Mouse (Mus musculus) forebrain, embryonic 16.5 days (tissue): Measurements from ENCODE around the gene Lamb3. TPM values are rescaled to one million over a fixed set of nuclear protein-coding genes. Genes with fewer than 3 reads are reported as not detected.
A peak's percentile ranks its signal among the peaks of the same experiment; 100 is the strongest.

Source experiments
- ATAC-seq: fragments of 200-750 bp; cut with Nextera tagmentation; 2 replicates; pipeline ENCODE4 v1.8.0; 2017; ENCODE audit warnings: mild to moderate bottlenecking, moderate library complexity
- H3K27ac ChIP-seq: fragments of 300-500 bp; sonication (generic); 2 replicates; pipeline ENCODE4 v1.5.1; 2014; ENCODE audit warnings: low read length, control low read depth
- H3K27me3 ChIP-seq: fragments of 300-500 bp; sonication (generic); replicated peaks from 2 replicates; pipeline ENCODE4 v1.6.1; 2014; ENCODE audit warnings: low read length; ENCODE audit not compliant: control insufficient read depth, insufficient read depth
- H3K36me3 ChIP-seq: fragments of 300-500 bp; sonication (generic); 2 replicates; pipeline ENCODE4 v1.6.1; 2014; ENCODE audit not compliant: control insufficient read depth, insufficient read depth
- H3K4me1 ChIP-seq: fragments of 300-500 bp; sonication (generic); replicated peaks from 2 replicates; pipeline ENCODE4 v1.6.1; 2014; ENCODE audit warnings: low read length; ENCODE audit not compliant: control insufficient read depth, insufficient read depth
- H3K4me2 ChIP-seq: fragments of 300-500 bp; sonication (generic); 2 replicates; pipeline ENCODE4 v1.6.1; 2014; ENCODE audit warnings: mild to moderate bottlenecking, low read length, control low read depth
- H3K4me3 ChIP-seq: fragments of 300-500 bp; sonication (generic); replicated peaks from 2 replicates; pipeline ENCODE4 v1.5.1; 2014; ENCODE audit warnings: mild to moderate bottlenecking, low read length, control low read depth
- H3K9ac ChIP-seq: fragments of 300-500 bp; sonication (generic); replicated peaks from 2 replicates; pipeline ENCODE4 v1.6.1; 2014; ENCODE audit warnings: low read depth, low read length, control low read depth
- H3K9me3 ChIP-seq: fragments of 300-500 bp; sonication (generic); 2 replicates; pipeline ENCODE4 v1.6.1; 2016; ENCODE audit warnings: low read length; ENCODE audit not compliant: control insufficient read depth
- WGBS: fragments of 180-500 bp; shearing (Covaris S2); extraction: QIAGEN DNeasy Blood & Tissue Kit; methylation state at CpG from one replicate; pipeline ENCODE4 v1.1.7; 2014; 5-methylcytosine and 5-hydroxymethylcytosine counted together
- polyA plus RNA-seq: library from polyadenylated mRNA; unstranded; fragments of >200 nt; fragmentation: Nextera tagmentation; extraction: Ambion mirVana; gene quantifications from 2 replicates; pipeline ENCODE4 v1.2.1, GENCODE M21; 2015

The Lamb3 gene
- polyA plus RNA-seq, 1 experiment from 2014 or later, result 0.58 TPM

- ATAC-seq, result no peak
- Histone ChIP-seq H3K9me3 (no peaks in the 10 kb centered on the region), H3K36me3 (0 out of 2 replicates have a peak, but pooled peaks cover 5% of the 10 kb centered on the region), H3K4me2 (no peak overlapping the region), H3K4me3 (no peak overlapping the region), H3K27me3 (no peaks in the 10 kb centered on the region), H3K4me1 (peaks cover 18% of the 10 kb centered on the region), H3K27ac (no peak overlapping the region), H3K9ac (no peak overlapping the region)
- WGBS, result 62% methylated on average over 5 of the region's 5 CpGs
These were observed 156.3 kb downstream of the Lamb3 start for GRCm38 (mm10) chr1:193363801-193364231.

GRCm38 (mm10) chr1:193368055-193368454 lies 160.6 kb downstream of the Lamb3 start:
- Histone ChIP-seq H3K4me2 (peak overlapping the region; percentile 76), H3K36me3 (no peaks in the 10 kb centered on the region), H3K4me1 (peaks cover 30% of the 10 kb centered on the region), H3K27ac (peak overlapping the region; percentile 69), H3K9me3 (no peaks in the 10 kb centered on the region), H3K4me3 (peak overlapping the region; percentile 66), H3K9ac (peak overlapping the region; percentile 72), H3K27me3 (no peaks in the 10 kb centered on the region)
- 3% methylated on average over 10 of the region's 10 CpGs for WGBS
- peak; percentile 81 for ATAC-seq

GRCm38 (mm10) chr1:193369091-193369490 lies 161.6 kb downstream of the Lamb3 start:
- Histone ChIP-seq H3K4me3 (peak overlapping the region; percentile 66), H3K27me3 (no peaks in the 10 kb centered on the region), H3K4me1 (peaks cover 30% of the 10 kb centered on the region), H3K9me3 (no peaks in the 10 kb centered on the region), H3K36me3 (no peaks in the 10 kb centered on the region), H3K9ac (peak overlapping the region; percentile 72), H3K4me2 (peak overlapping the region; percentile 76), H3K27ac (no peak overlapping the region)
- WGBS, result 38% methylated on average over 8 of the region's 8 CpGs
- ATAC-seq, result no peak

- H3K4me1 ChIP-seq, result peaks cover 30% of the 10 kb centered on the region
- H3K27ac ChIP-seq, result peak within 1 kb of the TSS; percentile 67
- no peaks in the 10 kb centered on the region for H3K27me3 ChIP-seq
- 2% methylated on average over 2 of the region's 2 CpGs for WGBS
- peak; percentile 90 for ATAC-seq
- peak within 1 kb of the TSS; percentile 66 for H3K4me3 ChIP-seq
- peak within 1 kb of the TSS; percentile 72 for H3K9ac ChIP-seq
- H3K36me3 ChIP-seq, result no peaks in the 10 kb centered on the region
- H3K4me2 ChIP-seq, result peak within 1 kb of the TSS; percentile 76
- H3K9me3 ChIP-seq, result no peaks in the 10 kb centered on the region
These were observed 162.6 kb downstream of the Lamb3 start, which contains the start of gene Camk1g for GRCm38 (mm10) chr1:193370096-193370495. Gene Camk1g (minus strand): TSS chr1:193370298.

GRCm38 (mm10) chr1:193373906-193374413 lies 166.5 kb downstream of the Lamb3 start:
- Histone ChIP-seq H3K4me1 (peaks cover 13% of the 10 kb centered on the region), H3K4me2 (no peak overlapping the region), H3K4me3 (no peak overlapping the region), H3K9ac (no peak overlapping the region), H3K36me3 (no peaks in the 10 kb centered on the region), H3K27me3 (no peaks in the 10 kb centered on the region), H3K9me3 (no peaks in the 10 kb centered on the region), H3K27ac (no peak overlapping the region)
- WGBS, result 83% methylated on average over 6 of the region's 6 CpGs
- ATAC-seq, result no peak

- Histone ChIP-seq H3K4me1 (peaks cover 2% of the 10 kb centered on the region), H3K4me3 (no peak overlapping the region), H3K9me3 (no peaks in the 10 kb centered on the region), H3K36me3 (no peaks in the 10 kb centered on the region), H3K9ac (no peak overlapping the region), H3K27ac (no peak overlapping the region), H3K27me3 (no peaks in the 10 kb centered on the region), H3K4me2 (no peak overlapping the region)
- WGBS, result 30% methylated on average over 4 of the region's 4 CpGs
- peak; percentile 72 for ATAC-seq
These were observed 169.1 kb downstream of the Lamb3 start for GRCm38 (mm10) chr1:193376478-193377134.

- WGBS, result 55% methylated on average over 6 of the region's 6 CpGs
- ATAC-seq, result no peak
These were observed 172.1 kb downstream of the Lamb3 start for GRCm38 (mm10) chr1:193379634-193380033.

GRCm38 (mm10) chr1:193380877-193381276 lies 173.4 kb downstream of the Lamb3 start:
- Histone ChIP-seq H3K9me3 (no peaks in the 10 kb centered on the region), H3K4me2 (no peak overlapping the region), H3K27ac (no peak overlapping the region), H3K36me3 (no peaks in the 10 kb centered on the region), H3K9ac (no peak overlapping the region), H3K4me3 (no peak overlapping the region), H3K27me3 (no peaks in the 10 kb centered on the region), H3K4me1 (peaks cover 15% of the 10 kb centered on the region)
- ATAC-seq, result no peak
- WGBS, result 74% methylated on average over 5 of the region's 5 CpGs

More at GRCm38 (mm10) chr1:193379634-193380033, 172.1 kb downstream of the Lamb3 start:
- H3K27me3 ChIP-seq, result no peaks in the 10 kb centered on the region
- no peak overlapping the region for H3K9ac ChIP-seq
- H3K36me3 ChIP-seq, result no peaks in the 10 kb centered on the region
- no peaks in the 10 kb centered on the region for H3K9me3 ChIP-seq
- no peak overlapping the region for H3K4me3 ChIP-seq
- peaks cover 13% of the 10 kb centered on the region for H3K4me1 ChIP-seq
- H3K4me2 ChIP-seq, result no peak overlapping the region
- H3K27ac ChIP-seq, result no peak overlapping the region

GRCm38 (mm10) chr1:193381597-193382404 lies 174.3 kb downstream of the Lamb3 start:
- ATAC-seq, result no peak
- Histone ChIP-seq H3K27me3 (no peaks in the 10 kb centered on the region), H3K4me3 (peak overlapping the region; percentile 19; the same call in 1 of the 2 replicates), H3K4me1 (peaks cover 22% of the 10 kb centered on the region), H3K9me3 (no peaks in the 10 kb centered on the region), H3K4me2 (peak overlapping the region; percentile 28), H3K36me3 (no peaks in the 10 kb centered on the region), H3K27ac (no peak overlapping the region), H3K9ac (no peak overlapping the region)
- WGBS, result 25% methylated on average over 11 of the region's 11 CpGs
